Mouse (Mus musculus) C2C12 (cell line): ENCODE data around the gene Marcksl1.

Source experiments
- CEBPB ChIP-seq: IDR thresholded peaks from one replicate; pipeline ENCODE4 v1.6.1; 2011; ENCODE audit warnings: low read depth, mild to moderate bottlenecking, control low read depth, moderate library complexity
- CTCF ChIP-seq: IDR thresholded peaks from one replicate; pipeline ENCODE4 v1.5.1; 2011; ENCODE audit not compliant: control insufficient read depth, insufficient read depth, insufficient read length
- FOSL1 ChIP-seq: IDR thresholded peaks from one replicate; pipeline ENCODE4 v1.8.0; 2011; ENCODE audit warnings: mild to moderate bottlenecking, low read length; ENCODE audit not compliant: poor library complexity, insufficient read depth, severe bottlenecking
- MAX ChIP-seq: IDR thresholded peaks from one replicate; pipeline ENCODE4 v1.6.1; 2011; ENCODE audit warnings: mild to moderate bottlenecking, control low read depth
- MYOD1 ChIP-seq: IDR thresholded peaks from one replicate; pipeline ENCODE4 v1.6.1; 2011; ENCODE audit warnings: low read depth; ENCODE audit not compliant: control insufficient read depth, insufficient read length
- MYOG ChIP-seq: IDR thresholded peaks from one replicate; pipeline ENCODE4 v1.6.1; 2011; ENCODE audit not compliant: control insufficient read depth, insufficient read length; ENCODE audit errors: extremely low read depth
- USF1 ChIP-seq: IDR thresholded peaks from one replicate; pipeline ENCODE4 v1.6.1; 2011; ENCODE audit warnings: low read depth, mild to moderate bottlenecking, control low read depth, moderate library complexity

DNA sequence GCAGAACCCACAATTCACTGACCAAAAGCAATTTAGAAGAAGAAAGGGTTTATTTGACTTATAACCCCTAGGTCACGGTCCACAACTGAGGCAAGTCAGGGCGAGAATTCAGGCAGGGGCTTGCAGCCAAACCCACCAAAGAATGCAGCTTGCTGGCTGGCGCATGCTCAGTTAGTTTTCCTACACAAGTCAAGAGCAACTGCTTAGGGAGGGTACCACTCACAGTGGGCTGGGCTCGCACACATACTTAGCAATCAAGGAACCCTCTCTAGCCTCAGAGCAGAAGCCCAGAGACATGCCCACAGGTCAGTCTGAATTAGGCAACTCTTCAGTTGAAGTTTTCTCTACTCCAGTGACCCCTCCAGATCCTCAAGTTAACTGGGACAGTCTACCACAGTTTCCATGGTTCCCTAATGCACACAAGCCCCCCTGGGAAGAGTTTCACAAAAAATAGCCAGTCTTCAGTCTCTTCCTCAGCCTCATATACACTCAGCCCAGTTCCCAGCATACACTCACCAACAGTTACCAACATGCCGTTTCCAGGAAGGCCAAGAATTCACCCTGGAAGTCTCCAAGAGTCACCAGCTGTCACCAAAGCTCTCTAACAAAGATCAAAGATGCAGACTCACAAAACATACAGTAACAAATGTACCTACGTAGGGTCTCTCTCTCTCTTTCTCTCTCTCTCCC lies 2.5 kb upstream of the Marcksl1 start:
- no peak for TF ChIP-seq CTCF
- TF ChIP-seq MAX, result no peak
- no peak for TF ChIP-seq MYOD1
- TF ChIP-seq USF1, result no peak
- TF ChIP-seq MYOG, result no peak
- TF ChIP-seq FOSL1, result no peak
- TF ChIP-seq CEBPB, result no peak
